27 mouse cellular contexts compared by ENCODE assay signal in genomic region chr11:4104989-4105388, GRCm38 (mm10). TPM values are rescaled to one million over a fixed set of nuclear protein-coding genes. Genes with fewer than 3 reads are reported as not detected.
DNase-seq lines count a peak whose midpoint lies in the region; TF ChIP-seq lines count a peak whose summit lies in the region.
"Had no signal": no experiment of that assay in that cellular context is flagged by ENCODE, and none has a peak within 500 bp of the region (broad histone marks: within the 10 kb centered on the region; RNA-seq: fewer than 3 reads in every experiment).

No protein-coding gene starts in this region.

- peak overlapping the region; percentile 95 for H3K27ac ChIP-seq in layer of hippocampus, adult 2 months
- H3K27ac ChIP-seq in olfactory bulb, adult 2 months (ENCODE audit: insufficient read depth, low read depth, low read length) = peak overlapping the region; percentile 20; the same call in 1 of the 2 replicates
- H3K27ac ChIP-seq: embryonic facial prominence, embryonic 12.5 days; embryonic facial prominence, embryonic 15.5 days; hindbrain, embryonic 12.5 days; hindbrain, embryonic 15.5 days had no signal

- DNase-seq in layer of hippocampus, adult 2 months (ENCODE audit: low spot score in 2 of 2) = no peak
- no peak for DNase-seq in layer of hippocampus, adult 9-10 months (ENCODE audit: low spot score)
- peak; percentile 42 for DNase-seq in right cerebral cortex, adult 18-20 months
- DNase-seq in right cerebral cortex, postnatal 10 days (ENCODE audit: low spot score in 2 of 2) = no peak
- DNase-seq in cerebellum, adult 9-11 months = no peak
- DNase-seq: adrenal gland, adult 2 months; adrenal gland, postnatal 14 days; B cell, adult 2 months; cerebellum, adult 11-12 months; cerebellum, adult 8-10 months; cerebellum, postnatal 14 days; forebrain, postnatal 0 days; gastrocnemius, postnatal 10 days; gastrocnemius, postnatal 36 days had no signal

- TF ChIP-seq POLR2A in olfactory bulb, adult 2 months (IDR thresholded peaks at IDR 0.05; ENCODE audit: insufficient read depth, low read depth, low read length) = no peak

- WGBS in olfactory bulb, adult 2 months = 68% methylated on average over 5 of the region's 5 CpGs

- H3K4me3 ChIP-seq in layer of hippocampus, adult 2 months = no peak overlapping the region
- H3K4me3 ChIP-seq in olfactory bulb, adult 2 months (ENCODE audit: insufficient read depth, low read depth, low read length) = no peak overlapping the region
- H3K4me3 ChIP-seq: embryonic facial prominence, embryonic 12.5 days; embryonic facial prominence, embryonic 15.5 days; hindbrain, embryonic 12.5 days; hindbrain, embryonic 15.5 days had no signal

- peaks cover 11% of the 10 kb centered on the region; the same call in 1 of the 2 replicates for H3K4me1 ChIP-seq in olfactory bulb, adult 2 months (ENCODE audit: control insufficient read depth, insufficient read depth, low read length)
- H3K4me1 ChIP-seq: embryonic facial prominence, embryonic 12.5 days; embryonic facial prominence, embryonic 15.5 days; hindbrain, embryonic 12.5 days; hindbrain, embryonic 15.5 days had no signal

- no peak for TF ChIP-seq CTCF in layer of hippocampus, adult 2 months (conservative IDR thresholded peaks at IDR 0.05)
- no peak for TF ChIP-seq CTCF in olfactory bulb, adult 2 months (IDR thresholded peaks at IDR 0.05; ENCODE audit: insufficient read depth, low read depth, low read length)

RNA-seq across cellular contexts. Expression of gene Mtfp1, which starts 9.7 kb away (rescaled TPM):
- 100 to 1,000 TPM; 115 to 119 TPM for total RNA-seq in layer of hippocampus, adult 2 months (2021)
- polyA plus RNA-seq in olfactory bulb, adult 2 months (2012; ENCODE audit: insufficient read depth, insufficient read length, low replicate concordance, missing spikeins) = not detected in 2 replicates

RNA-seq across cellular contexts. Expression of gene Sec14l2, which starts 18.2 kb away (rescaled TPM):
- 10 to 100 TPM; 62.8 to 67.6 TPM for total RNA-seq in layer of hippocampus, adult 2 months (2021)
- not detected in 2 replicates for polyA plus RNA-seq in olfactory bulb, adult 2 months (2012; ENCODE audit: insufficient read depth, insufficient read length, low replicate concordance, missing spikeins)
- total RNA-seq: granulocyte monocyte progenitor cell, adult 5-6 weeks had no signal

RNA-seq across cellular contexts. Expression of gene Rnf215, which starts 30.0 kb away (rescaled TPM):
- 10 to 100 TPM; 33.8 to 35.6 TPM for total RNA-seq in layer of hippocampus, adult 2 months (2021)
- polyA plus RNA-seq in olfactory bulb, adult 2 months (2012; ENCODE audit: insufficient read depth, insufficient read length, low replicate concordance, missing spikeins) = not detected in 2 replicates

RNA-seq across cellular contexts. Expression of gene Sec14l3, which starts 40.3 kb away (rescaled TPM):
- total RNA-seq in layer of hippocampus, adult 2 months (2021) = 1 to 10 TPM; 1.3 to 2.6 TPM
- not detected in 2 replicates for polyA plus RNA-seq in olfactory bulb, adult 2 months (2012; ENCODE audit: insufficient read depth, insufficient read length, low replicate concordance, missing spikeins)
- total RNA-seq: adrenal gland, adult 2 months; gastrocnemius, adult 18-20 months; gastrocnemius, postnatal 10 days; gastrocnemius, postnatal 36 days; granulocyte monocyte progenitor cell, adult 5-6 weeks; heart, postnatal 25 days; hematopoietic stem cell, adult 5-6 weeks; MEL had no signal
- polyA plus RNA-seq: adrenal gland, adult 2 months; embryonic facial prominence, embryonic 12.5 days; heart, embryonic 11.5 days; heart, embryonic 14.5 days; hindbrain, embryonic 12.5 days; intestine, embryonic 14.5 days had no signal

RNA-seq across cellular contexts. Expression of gene Ccdc157, which starts 55.1 kb away (rescaled TPM):
- 10 to 100 TPM; 12.2 to 12.8 TPM for total RNA-seq in layer of hippocampus, adult 2 months (2021)
- not detected in 2 replicates for polyA plus RNA-seq in olfactory bulb, adult 2 months (2012; ENCODE audit: insufficient read depth, insufficient read length, low replicate concordance, missing spikeins)
